Mouse (Mus musculus): ENCODE results near the gene Rnf44. TPM values are rescaled to one million over a fixed set of nuclear protein-coding genes. Genes with fewer than 3 reads are reported as not detected.
A peak's percentile ranks its signal among the peaks of the same experiment; 100 is the strongest.

The Rnf44 gene
- polyA plus RNA-seq, 1 experiment from 2014 or later = 126 TPM

DNA sequence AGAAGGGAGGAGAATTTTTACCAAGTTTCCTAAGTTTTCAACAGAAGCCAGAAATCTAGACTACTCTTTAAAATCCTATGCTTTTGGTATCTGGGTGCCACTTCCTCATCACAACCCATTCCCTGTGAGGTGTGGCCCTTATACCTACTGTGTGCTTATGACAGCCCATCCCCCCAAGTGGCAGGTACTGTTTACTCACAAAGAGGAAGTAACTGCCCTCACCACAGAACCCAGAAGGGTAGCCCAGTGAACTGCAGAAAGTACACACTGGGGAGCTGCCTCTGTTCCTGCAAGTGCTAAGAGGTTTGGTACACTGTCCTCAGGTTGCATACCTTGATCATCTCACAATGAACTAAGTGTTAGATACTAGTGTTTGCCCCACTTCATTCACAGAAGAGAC is 2.0 kb downstream of the Rnf44 start:
- Histone ChIP-seq H3K27me3 (ENCODE audit: control insufficient read depth, insufficient read depth, low read length) (no peaks in the 10 kb centered on the region), H3K4me2 (ENCODE audit: low read depth, low read length, severe bottlenecking) (no peak overlapping the region), H3K4me1 (replicated peaks; ENCODE audit: control insufficient read depth, insufficient read depth, low read length) (peaks cover 14% of the 10 kb centered on the region), H3K27ac (ENCODE audit: low read depth, low read length) (no peak overlapping the region), H3K36me3 (ENCODE audit: control insufficient read depth, insufficient read depth, low read length) (no peaks in the 10 kb centered on the region), H3K9me3 (ENCODE audit: control insufficient read depth, low read length) (no peaks in the 10 kb centered on the region), H3K9ac (ENCODE audit: low read length) (no peak overlapping the region), H3K4me3 (ENCODE audit: low read depth, low read length) (no peak overlapping the region)
- no peak for ATAC-seq (replicated peaks; ENCODE audit: low FRiP score)
- DNase-seq (ENCODE audit: low spot score) = no peak

DNA sequence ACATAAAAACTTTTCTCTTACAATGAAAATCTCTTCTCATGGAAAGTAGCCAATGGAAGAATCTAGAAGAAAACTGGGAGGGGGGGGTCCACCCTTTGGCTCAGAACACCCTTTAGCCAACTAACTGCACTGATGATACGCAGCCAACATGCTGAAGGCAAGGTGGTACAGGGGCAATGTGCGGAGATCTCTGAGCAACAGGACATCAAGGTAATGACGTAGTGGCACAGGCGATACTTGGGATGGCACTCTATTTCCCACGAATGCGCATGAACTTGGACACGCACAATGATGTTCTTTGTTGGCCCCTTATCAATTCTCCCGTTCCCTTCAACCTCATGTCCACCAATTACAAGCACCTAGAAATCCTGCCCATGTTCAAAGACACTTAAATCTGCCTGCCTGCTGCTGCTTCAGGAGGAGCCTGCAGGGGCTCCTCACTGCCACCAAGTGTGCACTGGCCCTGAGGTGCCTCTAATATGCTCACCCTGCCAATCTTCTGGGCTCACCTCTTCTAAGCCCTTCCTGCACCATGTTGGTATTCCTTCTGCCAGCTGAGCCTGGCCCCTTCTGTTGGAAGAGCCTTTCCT is 3.5 kb downstream of the Rnf44 start:
- Histone ChIP-seq H3K4me1 (replicated peaks; ENCODE audit: control insufficient read depth, insufficient read depth, low read length) (peaks cover 20% of the 10 kb centered on the region), H3K4me3 (ENCODE audit: low read depth, low read length) (no peak overlapping the region), H3K9me3 (ENCODE audit: control insufficient read depth, low read length) (no peaks in the 10 kb centered on the region), H3K9ac (ENCODE audit: low read length) (no peak overlapping the region), H3K27me3 (ENCODE audit: control insufficient read depth, insufficient read depth, low read length) (no peaks in the 10 kb centered on the region), H3K27ac (ENCODE audit: low read depth, low read length) (no peak overlapping the region), H3K4me2 (ENCODE audit: low read depth, low read length, severe bottlenecking) (no peak overlapping the region), H3K36me3 (ENCODE audit: control insufficient read depth, insufficient read depth, low read length) (no peaks in the 10 kb centered on the region)
- ATAC-seq (replicated peaks; ENCODE audit: low FRiP score) = no peak
- DNase-seq (ENCODE audit: low spot score) = no peak
- 96% methylated on average over 8 of the region's 8 CpGs for WGBS

DNA sequence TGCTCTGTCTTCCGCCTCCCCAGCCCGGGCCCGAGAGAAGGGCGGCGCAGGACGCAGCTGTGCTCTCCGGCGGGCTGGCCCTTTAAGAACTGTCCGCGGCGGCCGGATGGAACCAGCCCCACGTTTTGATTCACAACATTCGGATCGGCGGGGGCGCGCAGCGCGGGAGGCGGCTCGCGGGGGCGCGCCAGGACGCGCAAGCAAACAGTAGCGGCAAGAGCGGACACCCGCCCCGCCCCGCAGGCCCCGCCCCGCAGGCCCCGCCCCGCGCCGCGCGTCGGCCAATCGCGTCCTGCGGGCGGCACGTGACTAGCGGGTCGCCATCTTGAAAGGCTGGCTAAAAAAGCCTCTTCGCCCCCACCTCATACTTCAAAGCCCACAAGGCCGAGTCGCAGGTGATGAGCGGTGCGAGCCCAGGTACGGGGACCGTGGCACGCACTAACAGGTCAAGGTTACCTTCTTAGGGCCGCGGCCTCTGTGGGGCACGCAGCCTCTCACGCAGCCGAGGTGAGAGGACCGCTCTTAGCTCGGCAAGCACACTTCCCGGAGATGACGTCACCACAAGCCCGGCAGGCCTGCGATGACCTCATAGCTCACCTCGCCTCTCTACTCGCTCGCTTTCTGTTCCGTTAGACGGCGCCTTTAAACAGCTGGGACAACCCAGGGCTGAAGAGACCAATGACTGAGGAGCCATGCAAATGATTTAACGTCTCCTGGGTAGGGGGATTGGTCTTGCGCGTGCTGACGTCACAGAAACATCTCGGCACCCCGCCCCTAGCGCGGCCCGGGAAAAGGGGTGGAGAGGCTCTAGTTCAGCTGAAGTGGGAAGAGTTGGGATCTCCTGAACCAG is 5.9 kb downstream of the Rnf44 start:
- Histone ChIP-seq H3K9me3 (ENCODE audit: control insufficient read depth, low read length) (no peaks in the 10 kb centered on the region), H3K27me3 (ENCODE audit: control insufficient read depth, insufficient read depth, low read length) (no peaks in the 10 kb centered on the region), H3K4me2 (ENCODE audit: low read depth, low read length, severe bottlenecking) (peak overlapping the region; percentile 87), H3K4me3 (ENCODE audit: low read depth, low read length) (peak overlapping the region; percentile 95), H3K9ac (ENCODE audit: low read length) (peak overlapping the region; percentile 99), H3K36me3 (ENCODE audit: control insufficient read depth, insufficient read depth, low read length) (peaks cover 8% of the 10 kb centered on the region), H3K27ac (ENCODE audit: low read depth, low read length) (peak overlapping the region; percentile 96), H3K4me1 (replicated peaks; ENCODE audit: control insufficient read depth, insufficient read depth, low read length) (peaks cover 21% of the 10 kb centered on the region)
- peak; percentile 99 for DNase-seq (ENCODE audit: low spot score)
- WGBS = under 1% methylated on average over 73 of the region's 82 CpGs
- peak; percentile 88 for ATAC-seq (replicated peaks; ENCODE audit: low FRiP score)

DNA sequence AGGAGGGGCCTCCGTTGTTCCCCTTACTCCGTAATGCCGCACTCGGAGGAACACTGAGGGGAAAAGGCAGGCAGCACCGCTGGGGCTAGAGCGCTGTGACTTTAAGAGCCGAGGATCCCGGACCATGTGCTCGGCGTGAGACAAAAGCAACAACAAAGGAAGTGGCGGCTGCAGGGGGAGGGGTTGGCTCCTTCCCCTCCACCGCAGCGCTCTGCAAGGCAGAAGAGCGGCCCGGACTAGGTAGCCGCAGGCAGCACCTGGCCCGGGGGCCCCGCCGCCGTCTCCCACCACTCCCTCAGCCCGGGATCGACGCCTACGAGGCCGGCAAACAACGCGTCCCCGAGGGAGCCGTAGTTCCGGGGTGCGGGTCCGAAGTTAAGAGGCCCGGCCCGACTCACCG is 6.6 kb downstream of the Rnf44 start:
- ATAC-seq (replicated peaks; ENCODE audit: low FRiP score) = peak; percentile 72
- H3K9ac ChIP-seq (ENCODE audit: low read length) = peak overlapping the region; percentile 99
- H3K4me1 ChIP-seq (replicated peaks; ENCODE audit: control insufficient read depth, insufficient read depth, low read length) = peaks cover 15% of the 10 kb centered on the region

DNA sequence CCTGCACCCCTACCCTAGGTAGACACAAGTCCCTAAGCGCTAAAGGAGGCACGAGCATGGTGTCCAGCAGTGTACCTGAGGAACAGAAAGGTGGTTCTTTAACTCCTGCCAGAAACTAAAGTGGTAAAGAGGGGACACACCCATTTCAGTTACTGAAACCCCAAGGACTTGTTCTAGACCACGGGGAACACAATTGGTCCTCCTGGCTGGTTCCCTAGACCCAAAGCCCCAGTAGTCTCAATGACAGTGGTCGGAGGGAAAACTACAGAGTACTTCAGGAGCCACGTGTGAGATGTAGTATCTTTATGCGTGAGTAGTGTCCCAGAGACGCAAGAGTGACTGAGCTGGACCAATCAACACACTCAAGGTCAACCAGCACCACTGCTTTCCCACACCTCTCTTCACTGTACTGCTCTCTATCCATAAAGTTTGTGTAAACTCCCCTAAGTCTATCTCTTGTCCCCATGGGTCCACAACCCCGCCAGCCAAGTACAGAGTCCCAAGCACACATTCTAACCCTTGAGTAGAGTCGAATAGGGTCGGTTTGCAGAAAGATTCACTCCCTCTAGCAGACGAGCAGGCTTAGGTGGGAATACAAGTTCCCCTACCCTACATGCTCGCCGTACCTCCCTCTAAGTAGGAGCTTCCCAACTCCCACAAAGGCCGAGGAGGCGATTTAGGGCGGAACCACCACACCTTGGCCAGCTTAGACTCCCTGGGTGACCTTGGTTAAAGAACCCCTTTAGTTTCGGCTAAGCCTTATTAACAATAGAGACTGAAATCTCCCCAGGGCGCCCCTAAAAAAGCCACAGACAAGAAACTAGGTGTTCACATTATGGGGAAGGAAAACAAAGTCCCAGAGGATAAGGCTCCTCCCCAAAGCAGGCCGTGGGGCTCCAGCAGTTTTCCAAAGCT is 7.3 kb downstream of the Rnf44 start:
- WGBS = 9% methylated on average over 19 of the region's 19 CpGs
- H3K27ac ChIP-seq (ENCODE audit: low read depth, low read length) = peak overlapping the region; percentile 96
- no peak for ATAC-seq (replicated peaks; ENCODE audit: low FRiP score)

More for the DNA sequence above, 6.6 kb downstream of the Rnf44 start:
- peak overlapping the region; percentile 87 for H3K4me2 ChIP-seq (ENCODE audit: low read depth, low read length, severe bottlenecking)
- H3K27me3 ChIP-seq (ENCODE audit: control insufficient read depth, insufficient read depth, low read length) = no peaks in the 10 kb centered on the region
- H3K9me3 ChIP-seq (ENCODE audit: control insufficient read depth, low read length) = no peaks in the 10 kb centered on the region
- peaks cover 14% of the 10 kb centered on the region for H3K36me3 ChIP-seq (ENCODE audit: control insufficient read depth, insufficient read depth, low read length)
- under 1% methylated on average over 32 of the region's 35 CpGs for WGBS
- peak overlapping the region; percentile 95 for H3K4me3 ChIP-seq (ENCODE audit: low read depth, low read length)
- DNase-seq (ENCODE audit: low spot score) = peak; percentile 90
- H3K27ac ChIP-seq (ENCODE audit: low read depth, low read length) = peak overlapping the region; percentile 96

DNA sequence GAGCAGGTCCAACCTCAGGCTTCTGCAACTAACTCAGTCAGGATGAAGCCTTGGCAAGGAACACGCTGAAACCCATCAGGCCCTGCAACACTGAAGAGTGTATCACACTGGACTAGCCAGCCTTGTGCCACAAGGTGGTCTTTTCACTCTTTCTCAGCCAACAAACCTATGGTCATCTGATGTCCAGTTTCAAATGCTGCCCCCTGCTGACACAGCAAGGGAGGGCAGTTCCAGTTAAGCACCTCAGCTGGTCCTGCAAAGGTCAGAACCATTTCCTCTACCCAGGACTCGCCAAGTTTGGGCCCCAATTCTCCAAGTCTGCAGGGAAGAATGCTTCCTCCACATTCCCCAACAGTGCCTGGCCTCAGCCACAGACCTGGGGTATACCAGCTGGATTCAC is 8.5 kb downstream of the Rnf44 start:
- Histone ChIP-seq H3K27me3 (ENCODE audit: control insufficient read depth, insufficient read depth, low read length) (no peaks in the 10 kb centered on the region), H3K9me3 (ENCODE audit: control insufficient read depth, low read length) (no peaks in the 10 kb centered on the region), H3K9ac (ENCODE audit: low read length) (peak overlapping the region; percentile 99), H3K4me1 (replicated peaks; ENCODE audit: control insufficient read depth, insufficient read depth, low read length) (peaks cover 11% of the 10 kb centered on the region), H3K4me3 (ENCODE audit: low read depth, low read length) (peak overlapping the region; percentile 95), H3K4me2 (ENCODE audit: low read depth, low read length, severe bottlenecking) (peak overlapping the region; percentile 87), H3K36me3 (ENCODE audit: control insufficient read depth, insufficient read depth, low read length) (peaks cover 25% of the 10 kb centered on the region), H3K27ac (ENCODE audit: low read depth, low read length) (no peak overlapping the region)
- ATAC-seq (replicated peaks; ENCODE audit: low FRiP score) (no peak), DNase-seq (ENCODE audit: low spot score) (peak; percentile 71)
- WGBS = 35% methylated on average over 2 of the region's 2 CpGs

More for the DNA sequence above, 7.3 kb downstream of the Rnf44 start:
- H3K9ac ChIP-seq (ENCODE audit: low read length) = peak overlapping the region; percentile 99
- H3K4me3 ChIP-seq (ENCODE audit: low read depth, low read length) = peak overlapping the region; percentile 95
- peaks cover 18% of the 10 kb centered on the region for H3K36me3 ChIP-seq (ENCODE audit: control insufficient read depth, insufficient read depth, low read length)
- peak overlapping the region; percentile 87 for H3K4me2 ChIP-seq (ENCODE audit: low read depth, low read length, severe bottlenecking)
- DNase-seq (ENCODE audit: low spot score) = peak; percentile 61
- H3K9me3 ChIP-seq (ENCODE audit: control insufficient read depth, low read length) = no peaks in the 10 kb centered on the region
- H3K4me1 ChIP-seq (replicated peaks; ENCODE audit: control insufficient read depth, insufficient read depth, low read length) = peaks cover 11% of the 10 kb centered on the region
- no peaks in the 10 kb centered on the region for H3K27me3 ChIP-seq (ENCODE audit: control insufficient read depth, insufficient read depth, low read length)

DNA sequence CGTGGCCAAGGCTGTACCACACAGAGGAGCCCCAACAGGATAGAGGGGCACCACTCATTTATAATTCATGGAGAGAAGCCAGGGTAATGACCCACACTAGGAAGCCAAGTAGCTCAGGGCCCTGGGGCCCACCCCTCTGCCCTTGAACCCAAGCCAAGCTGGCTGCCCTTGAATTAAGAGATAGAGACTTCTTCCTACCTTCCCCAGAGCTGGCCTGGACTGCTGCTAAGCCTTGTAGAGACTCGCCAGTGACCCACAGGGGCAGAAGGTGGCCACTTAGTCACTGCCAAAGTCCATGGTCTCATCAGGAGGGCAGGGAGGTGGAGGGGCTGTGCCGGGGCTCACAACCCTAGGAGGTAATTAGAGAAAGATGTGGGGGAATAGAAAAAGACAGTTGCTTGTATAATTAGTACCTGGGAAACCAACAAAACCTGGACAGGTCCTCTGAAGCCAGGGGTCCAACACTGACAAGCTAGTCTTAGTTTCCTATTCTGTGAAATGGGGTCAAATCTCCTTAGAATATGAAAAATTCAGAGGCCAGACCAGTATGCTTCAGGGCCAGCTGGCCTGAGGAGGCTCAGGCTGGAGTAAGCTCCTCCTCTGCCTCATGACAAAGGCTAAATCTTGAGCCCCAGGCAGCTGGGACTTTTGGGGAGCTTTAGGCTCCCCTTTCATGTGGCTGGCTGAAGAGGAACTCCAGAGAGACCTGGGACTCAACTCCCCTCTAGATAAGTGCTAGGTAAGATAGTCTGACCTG is 9.4 kb downstream of the Rnf44 start:
- no peaks in the 10 kb centered on the region for H3K9me3 ChIP-seq (ENCODE audit: control insufficient read depth, low read length)
- peaks cover 11% of the 10 kb centered on the region for H3K4me1 ChIP-seq (replicated peaks; ENCODE audit: control insufficient read depth, insufficient read depth, low read length)
- peaks cover 27% of the 10 kb centered on the region for H3K36me3 ChIP-seq (ENCODE audit: control insufficient read depth, insufficient read depth, low read length)
- DNase-seq (ENCODE audit: low spot score) (no peak), ATAC-seq (replicated peaks; ENCODE audit: low FRiP score) (no peak)
- H3K27ac ChIP-seq (ENCODE audit: low read depth, low read length) = no peak overlapping the region
- no peak overlapping the region for H3K4me2 ChIP-seq (ENCODE audit: low read depth, low read length, severe bottlenecking)
- H3K9ac ChIP-seq (ENCODE audit: low read length) = no peak overlapping the region
- no peak overlapping the region for H3K4me3 ChIP-seq (ENCODE audit: low read depth, low read length)
- no peaks in the 10 kb centered on the region for H3K27me3 ChIP-seq (ENCODE audit: control insufficient read depth, insufficient read depth, low read length)
- WGBS = 71% methylated on average over 3 of the region's 3 CpGs

DNA sequence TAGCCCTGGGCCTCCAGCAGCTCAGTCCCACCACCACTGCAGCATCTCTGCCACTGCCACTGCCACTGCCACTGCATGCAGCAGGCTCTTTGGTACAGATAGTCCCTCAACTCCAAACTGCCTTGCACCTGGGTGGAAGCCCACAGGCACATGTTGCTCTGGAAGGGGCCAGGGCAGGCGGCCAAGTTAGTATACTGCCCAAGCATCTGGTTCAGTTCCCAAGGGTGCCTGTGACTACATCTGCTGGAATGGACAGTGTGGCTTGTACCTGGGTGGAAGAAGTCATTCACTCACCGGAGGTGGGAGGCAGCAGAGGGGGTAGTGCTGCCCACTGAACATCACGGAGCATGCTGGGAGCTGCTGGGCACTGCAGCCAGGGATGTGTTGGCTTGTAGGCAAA is 10.4 kb downstream of the Rnf44 start:
- H3K36me3 ChIP-seq (ENCODE audit: control insufficient read depth, insufficient read depth, low read length) = peaks cover 27% of the 10 kb centered on the region
- WGBS = 98% methylated on average over 3 of the region's 3 CpGs

More for the DNA sequence above, 10.4 kb downstream of the Rnf44 start:
- ATAC-seq (replicated peaks; ENCODE audit: low FRiP score) = no peak
- no peak overlapping the region for H3K27ac ChIP-seq (ENCODE audit: low read depth, low read length)
- H3K4me1 ChIP-seq (replicated peaks; ENCODE audit: control insufficient read depth, insufficient read depth, low read length) = peaks cover 11% of the 10 kb centered on the region
- no peak overlapping the region for H3K4me3 ChIP-seq (ENCODE audit: low read depth, low read length)
- H3K9ac ChIP-seq (ENCODE audit: low read length) = no peak overlapping the region
- no peaks in the 10 kb centered on the region for H3K9me3 ChIP-seq (ENCODE audit: control insufficient read depth, low read length)
- no peaks in the 10 kb centered on the region for H3K27me3 ChIP-seq (ENCODE audit: control insufficient read depth, insufficient read depth, low read length)
- no peak for DNase-seq (ENCODE audit: low spot score)
- H3K4me2 ChIP-seq (ENCODE audit: low read depth, low read length, severe bottlenecking) = no peak overlapping the region
